Mouse (Mus musculus) gastrocnemius, adult 8-10 months (tissue): ENCODE data around the gene Itpkb. TPM values are rescaled to one million over a fixed set of nuclear protein-coding genes. Genes with fewer than 3 reads are reported as not detected.
"Not testable (repeated sequence)": the region's sequence is repeated elsewhere in the genome, so short reads cannot be mapped to it uniquely, and the experiment has no call there.

Experiments
- DNase-seq, 2 experiments: peaks; one replicate each; pipeline ENCODE4 v3.0.0; 2022; ENCODE audit warnings: low spot score in 2 of 2
- total RNA-seq, 4 experiments: library from RNA; stranded (reverse); gene quantifications; 2 replicates each; pipeline ENCODE4 v1.2.4; 2022

Itpkb gene
- total RNA-seq, 4 experiments from 2014 or later: 11.9 to 15.9 (median 13.6) TPM

GRCm38 (mm10) chr1:180367045-180367619 is 36.8 kb downstream of the Itpkb start:
- no peak for DNase-seq

DNA sequence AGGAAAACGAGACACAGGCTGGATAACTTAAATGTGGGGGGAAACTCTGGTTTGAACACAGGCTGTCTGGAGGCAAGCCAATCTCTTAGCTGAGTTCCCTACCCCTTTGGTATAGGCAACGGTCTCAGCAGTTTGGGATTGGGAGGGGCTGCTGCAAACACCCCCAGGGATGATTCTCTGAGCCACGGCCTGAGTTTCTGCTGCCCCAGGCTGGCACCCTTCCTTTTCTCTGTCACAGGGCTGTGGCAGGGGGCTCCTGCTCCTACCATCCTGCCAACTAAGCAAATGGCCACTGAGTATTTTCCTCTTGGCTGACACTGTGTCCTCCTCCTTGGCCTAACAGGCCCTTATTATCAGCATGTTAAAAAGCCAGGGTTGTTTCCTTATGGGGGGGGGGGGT is 37.3 kb downstream of the Itpkb start:
- no peak for DNase-seq

DNA sequence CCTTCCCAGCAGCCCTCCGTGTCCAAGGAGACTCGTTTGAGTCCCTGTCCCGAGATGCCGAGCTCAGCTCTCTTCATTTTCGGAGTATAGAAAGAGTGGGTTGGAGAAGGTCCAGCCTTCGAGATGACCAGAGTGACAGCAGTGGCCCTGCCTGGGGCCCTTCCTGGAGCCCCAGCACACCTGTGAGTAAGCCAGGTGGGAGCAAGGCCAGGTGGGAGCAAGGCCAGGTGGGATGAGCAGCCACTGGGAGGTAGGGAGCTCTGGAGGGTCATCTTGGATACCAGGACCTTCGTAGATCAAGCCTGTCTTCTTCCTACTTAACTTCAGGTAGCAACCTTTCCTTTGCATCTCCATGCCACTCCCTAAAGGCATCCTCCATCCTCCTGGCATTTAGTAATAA is 37.8 kb downstream of the Itpkb start:
- DNase-seq: no peak

- DNase-seq: no peak
These were observed 38.4 kb downstream of the Itpkb start for GRCm38 (mm10) chr1:180368646-180369045.

GRCm38 (mm10) chr1:180370858-180371652 is 40.8 kb downstream of the Itpkb start:
- no peak for DNase-seq

- DNase-seq: not testable (repeated sequence)
These were observed 42.0 kb downstream of the Itpkb start for GRCm38 (mm10) chr1:180372258-180372657.

DNA sequence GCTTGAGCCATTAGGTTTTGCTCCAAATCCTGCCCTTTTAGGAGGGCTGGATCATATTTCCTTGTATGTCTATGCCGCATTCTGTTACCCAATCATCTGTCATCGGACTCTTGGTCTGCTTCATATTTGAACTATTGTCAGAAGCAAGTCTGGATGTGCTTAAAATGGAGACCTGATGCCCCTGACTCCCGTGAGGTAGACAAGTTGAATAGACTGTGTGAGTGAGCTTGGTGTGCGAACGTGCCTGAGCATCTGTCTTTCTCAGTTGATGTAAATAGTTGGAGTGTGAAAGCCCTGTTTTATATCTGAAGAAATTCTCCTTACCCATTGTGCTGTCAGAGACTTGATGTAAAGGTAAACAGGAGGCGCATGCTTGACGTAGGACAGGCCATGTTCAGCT is 46.3 kb downstream of the Itpkb start:
- no peak for DNase-seq

DNA sequence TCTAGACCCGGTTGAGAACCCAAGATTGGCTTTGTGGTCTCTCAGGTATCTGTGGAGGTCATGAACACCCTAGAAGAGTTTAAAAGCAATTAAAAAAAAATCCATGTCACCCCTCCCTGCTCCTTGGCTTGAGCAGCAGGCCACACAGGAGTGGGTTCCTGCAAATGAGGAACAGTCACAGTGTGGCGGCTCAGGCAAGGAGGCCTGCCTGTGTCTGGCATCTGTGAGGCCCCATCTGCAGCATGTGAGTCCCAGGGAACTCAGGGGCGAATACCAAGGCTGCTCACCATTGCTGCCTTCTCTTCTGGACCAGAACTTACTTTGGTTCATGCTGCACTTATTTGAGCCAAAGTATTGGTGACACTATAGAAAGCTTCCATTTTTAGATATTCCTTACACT is 49.3 kb downstream of the Itpkb start:
- no peak for DNase-seq

DNA sequence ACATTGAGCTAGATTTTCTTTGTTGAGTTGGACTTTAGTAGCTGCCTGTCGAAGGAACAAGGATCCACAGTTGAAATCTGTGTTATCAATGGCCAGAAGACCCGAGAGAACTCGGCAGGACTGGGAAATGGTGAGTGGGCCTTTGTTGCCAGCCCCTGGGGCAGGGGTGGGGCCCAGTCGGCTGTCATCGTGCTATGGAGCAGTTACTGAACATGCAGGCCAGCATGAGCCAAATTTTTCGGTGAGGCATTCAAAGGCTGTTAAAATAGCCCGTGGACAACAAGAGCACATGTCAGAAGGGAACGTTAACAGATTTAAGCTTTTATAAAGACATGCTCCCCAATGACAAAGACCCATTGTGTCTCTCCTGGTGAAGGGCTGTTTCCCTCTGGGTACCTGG is 52.1 kb downstream of the Itpkb start:
- DNase-seq: no peak

DNA sequence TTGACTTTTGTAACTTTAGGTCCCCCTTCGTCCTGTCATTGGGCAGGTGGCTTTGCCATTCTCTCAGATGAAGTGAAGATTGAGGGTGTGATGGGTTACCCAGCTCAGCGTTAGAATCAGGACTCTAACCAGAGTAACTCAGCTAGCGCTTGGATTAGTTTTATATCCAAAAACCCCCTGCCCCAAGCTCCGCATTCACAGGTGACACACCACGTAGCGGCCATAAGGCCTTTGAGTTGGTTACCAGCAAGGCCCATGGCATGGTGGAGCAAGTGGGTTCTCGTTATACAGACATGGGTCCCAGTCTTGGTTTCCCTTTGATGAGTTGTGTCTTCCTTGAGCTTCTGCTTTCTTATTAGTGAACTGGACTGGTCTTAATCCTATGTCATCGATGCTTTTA is 53.6 kb downstream of the Itpkb start:
- DNase-seq: no peak

DNA sequence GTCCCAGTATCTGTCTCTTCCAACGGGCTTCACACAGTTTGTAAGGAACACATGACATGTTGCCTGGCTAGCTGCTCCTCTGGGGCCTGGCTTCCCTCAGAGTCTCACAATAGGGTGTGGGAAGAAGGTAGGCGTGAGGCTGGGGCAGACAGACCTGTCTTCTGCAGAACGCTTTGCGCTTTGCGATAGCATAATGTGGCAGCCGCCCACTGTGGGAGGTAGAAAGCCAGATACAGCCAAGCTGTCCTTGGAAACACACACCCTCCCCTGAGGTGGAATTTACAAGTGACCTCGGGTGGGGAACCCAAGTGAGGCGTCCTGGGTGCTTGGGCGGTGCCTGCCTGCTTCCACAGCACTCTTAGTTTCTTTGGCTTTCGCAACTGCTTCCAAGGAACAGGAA is 54.2 kb downstream of the Itpkb start:
- no peak for DNase-seq

DNA sequence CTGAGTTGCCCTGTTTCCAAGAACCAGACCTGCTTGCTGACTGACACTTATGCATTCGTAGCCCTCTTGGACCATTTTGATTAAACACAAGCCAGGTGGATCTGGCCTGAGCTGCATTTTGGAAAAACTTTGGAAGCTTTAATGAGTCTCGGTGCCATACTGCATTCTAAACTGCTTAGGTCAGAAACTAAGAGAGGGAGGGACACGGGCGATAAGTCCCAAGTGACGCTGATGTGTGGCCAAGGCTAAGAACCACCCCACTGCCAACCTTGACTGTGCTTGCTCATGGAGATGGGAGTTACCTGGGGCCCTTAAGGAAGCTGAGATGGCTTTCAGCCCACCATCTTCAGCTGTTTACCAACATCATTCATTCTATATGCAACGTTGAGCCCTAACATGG is 55.0 kb downstream of the Itpkb start:
- DNase-seq: no peak

- DNase-seq: peak; percentile 97 to 98
These were observed 56.9 kb downstream of the Itpkb start for GRCm38 (mm10) chr1:180386951-180387749.

DNA sequence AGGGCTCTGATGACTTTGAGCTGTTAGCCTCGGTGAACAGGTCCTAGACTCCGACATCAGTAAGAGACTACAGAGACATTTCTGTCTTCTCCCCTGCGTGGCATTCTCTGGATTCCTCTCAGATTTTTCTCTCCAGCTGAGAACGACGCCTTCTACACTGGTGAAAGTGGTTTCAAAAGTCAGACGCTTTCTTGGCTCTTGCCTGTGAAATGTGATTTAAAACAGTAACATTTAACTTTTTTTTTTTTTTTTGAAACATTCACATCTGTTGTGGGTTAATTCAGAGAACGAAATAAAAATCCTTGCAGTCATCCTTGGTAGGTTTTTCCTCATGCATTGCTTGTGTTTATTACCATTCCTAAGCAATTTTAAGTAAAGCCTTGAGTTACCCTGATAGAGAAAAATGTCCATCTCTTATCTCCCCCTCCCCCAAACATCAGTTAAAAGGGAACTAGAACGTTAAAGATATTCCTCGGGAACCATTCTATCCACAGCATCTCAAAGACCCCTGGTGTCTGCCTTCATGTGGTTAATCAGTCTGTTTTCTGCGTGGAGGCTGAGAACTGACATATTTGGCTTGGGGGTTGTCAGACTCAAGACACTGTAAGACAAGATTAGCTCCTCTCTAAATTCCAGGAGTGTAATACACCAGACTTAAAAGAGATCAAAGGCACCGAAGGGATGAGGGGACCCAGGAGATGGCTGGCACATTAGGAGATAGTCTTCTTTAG is 57.6 kb downstream of the Itpkb start:
- no peak for DNase-seq

- no peak for DNase-seq
These were observed 58.2 kb downstream of the Itpkb start for GRCm38 (mm10) chr1:180388481-180388880.

DNA sequence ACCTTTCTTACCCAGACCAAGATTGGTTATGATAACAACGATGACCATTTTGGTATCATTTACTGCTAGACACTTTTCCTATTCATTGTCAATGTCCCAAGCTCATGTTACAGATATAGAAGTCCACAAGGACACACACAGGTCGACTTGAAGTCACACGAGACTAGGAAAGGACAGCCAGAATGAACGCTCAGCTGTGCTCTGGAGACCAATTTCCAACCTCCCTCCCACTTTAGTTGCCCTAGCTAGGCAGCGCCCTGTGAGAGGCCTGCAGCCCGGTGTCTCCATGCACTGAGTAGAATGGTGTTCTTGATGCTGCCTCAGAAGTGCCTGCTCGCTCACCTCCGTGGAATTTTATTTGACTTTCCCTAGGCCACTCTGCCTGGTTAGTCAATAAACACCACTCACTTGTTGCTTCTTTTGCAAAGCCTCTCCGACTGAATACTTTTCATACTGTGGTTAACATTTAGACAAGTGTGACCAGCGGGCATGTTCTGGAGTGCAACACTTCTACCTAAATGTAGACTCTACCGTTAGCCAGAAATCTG is 59.0 kb downstream of the Itpkb start:
- not testable (repeated sequence) for DNase-seq

DNA sequence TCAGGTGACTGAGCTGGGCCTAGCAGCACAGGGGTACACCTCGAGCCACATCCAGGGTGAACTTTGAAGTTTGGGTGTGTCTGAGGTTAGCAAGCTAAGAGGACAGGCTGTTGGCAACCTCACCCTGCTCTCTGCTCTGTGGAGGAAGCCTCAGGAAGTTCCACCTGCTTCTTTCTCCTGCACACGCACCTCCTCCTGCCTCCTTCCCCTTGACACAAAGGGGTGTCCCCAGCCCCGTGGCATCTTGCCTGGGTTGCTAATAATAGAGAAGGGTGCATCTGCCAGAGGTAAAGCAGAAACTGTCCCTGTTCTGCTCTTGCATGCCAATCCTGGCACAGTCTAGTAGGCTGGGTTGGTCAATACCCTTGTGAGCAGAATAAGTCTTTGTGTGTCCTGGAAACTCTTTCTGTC is 60.0 kb downstream of the Itpkb start:
- peak; percentile 55 to 58 for DNase-seq

DNA sequence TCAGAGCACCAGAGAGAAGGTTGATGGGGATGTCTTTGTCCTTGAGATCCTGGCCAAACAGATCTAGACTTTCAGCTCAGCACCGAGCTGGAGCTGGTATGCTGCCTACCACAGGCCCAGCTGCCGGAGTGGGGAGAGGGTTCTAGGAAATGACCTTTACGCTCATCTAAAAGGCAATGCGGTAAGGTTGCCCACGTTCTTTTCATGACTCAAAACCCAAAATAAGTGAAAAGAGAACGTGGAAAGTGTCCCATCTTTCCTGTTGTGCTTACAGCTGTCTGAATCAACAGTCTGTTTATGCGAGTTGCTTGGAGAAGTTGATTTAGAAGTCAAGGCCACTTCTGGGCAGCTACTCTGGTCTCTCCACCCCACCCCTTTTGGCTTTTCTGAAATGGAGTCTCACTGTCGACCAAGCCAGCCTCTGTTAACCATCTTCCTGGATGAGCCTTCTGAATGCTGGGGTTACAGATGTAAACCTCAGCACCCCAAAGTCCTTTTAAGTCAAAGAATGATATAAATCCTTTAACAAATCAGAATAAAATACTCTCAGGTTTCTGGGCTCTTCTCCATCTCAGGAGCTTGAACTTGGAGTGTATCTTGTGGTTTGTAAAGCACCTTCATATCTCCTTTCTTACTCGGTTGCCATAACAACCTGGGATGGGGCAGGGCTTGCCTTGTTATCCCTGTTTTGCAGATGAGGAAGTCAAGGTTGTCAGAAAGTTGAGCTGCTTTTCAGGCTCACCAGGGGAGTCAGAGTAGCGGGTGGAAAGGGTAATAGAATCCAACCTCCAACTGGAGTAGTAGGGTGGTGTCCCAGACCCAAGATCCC is 60.7 kb downstream of the Itpkb start:
- no peak for DNase-seq

- DNase-seq: no peak
These were observed 61.3 kb downstream of the Itpkb start for GRCm38 (mm10) chr1:180391575-180391945.

DNA sequence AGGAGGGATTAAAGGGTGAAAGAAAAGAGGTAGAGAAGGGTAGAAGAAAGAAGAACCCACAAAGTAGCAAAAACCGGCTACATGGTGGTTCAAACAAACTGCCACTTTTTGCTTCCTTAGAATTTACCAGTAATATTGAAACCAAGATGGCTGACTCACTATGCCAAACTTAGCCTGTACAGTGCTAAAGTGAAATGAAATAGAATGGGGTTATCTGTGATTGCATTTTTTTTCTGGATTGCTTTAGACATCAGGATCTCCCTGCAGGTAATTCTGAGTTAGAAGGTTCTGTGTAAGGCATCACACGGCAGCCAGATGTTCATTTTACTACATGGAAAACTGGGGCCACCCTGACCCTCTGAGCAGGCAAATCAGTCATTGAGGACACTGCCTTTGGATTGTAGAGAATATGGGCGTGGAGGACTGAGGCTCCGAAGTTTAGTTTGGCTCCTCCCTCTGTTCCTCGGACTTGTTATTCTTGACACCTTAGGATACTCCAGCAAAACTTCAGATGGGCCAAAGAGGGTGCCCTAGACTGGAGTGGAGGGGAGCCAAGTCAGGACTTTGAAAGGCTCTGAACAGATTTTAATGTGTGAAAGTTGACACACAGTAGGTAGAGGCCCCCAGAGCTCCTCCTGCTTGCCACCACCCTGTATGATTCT is 62.0 kb downstream of the Itpkb start:
- DNase-seq: no peak
